ENCODE assay signal across 10 mouse cellular contexts in the genomic region with DNA sequence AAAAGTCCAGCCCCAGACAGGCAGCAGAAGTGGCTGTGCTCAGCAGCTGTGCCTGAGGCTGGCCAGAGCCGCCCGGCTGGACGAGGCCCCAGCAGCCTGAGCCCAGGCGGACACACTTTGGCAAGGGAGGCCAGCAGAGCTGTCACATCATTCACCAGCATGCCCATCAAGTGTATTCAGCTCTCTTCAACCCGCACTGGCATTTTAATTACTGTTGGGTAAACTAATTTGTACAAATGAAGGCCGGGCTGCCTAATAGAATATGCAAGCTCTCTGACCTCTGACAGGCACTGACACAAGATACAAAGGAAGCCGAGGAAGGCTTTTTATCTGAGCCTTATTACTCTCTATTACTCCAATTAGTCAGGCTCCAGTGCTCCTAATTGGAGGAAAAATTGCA. TPM values are rescaled to one million over a fixed set of nuclear protein-coding genes. Genes with fewer than 3 reads are reported as not detected.
A peak's percentile ranks its signal among the peaks of the same experiment; 100 is the strongest.
DNase-seq lines count a peak whose midpoint lies in the region; ATAC-seq and TF ChIP-seq lines count a peak whose summit lies in the region.
"Had no signal": no experiment of that assay in that cellular context is flagged by ENCODE, and none has a peak within 500 bp of the region (broad histone marks: within the 10 kb centered on the region; RNA-seq: fewer than 3 reads in every experiment).

No protein-coding gene starts in this region.

- H3K4me1 ChIP-seq in heart, embryonic 12.5 days (replicated peaks), result peaks cover 7% of the 10 kb centered on the region; the same call in 1 of the 2 replicates
- H3K4me1 ChIP-seq in embryonic facial prominence, embryonic 12.5 days, result peaks cover 5% of the 10 kb centered on the region; the same call in 1 of the 2 replicates
- 0 out of 2 replicates have a peak, but pooled peaks cover 4% of the 10 kb centered on the region for H3K4me1 ChIP-seq in hindbrain, embryonic 11.5 days (replicated peaks; ENCODE audit: control insufficient read depth, insufficient read depth, low read length)
- no peaks in the 10 kb centered on the region for H3K4me1 ChIP-seq in neural tube, embryonic 14.5 days (ENCODE audit: control insufficient read depth, insufficient read depth, low read length)
- H3K4me1 ChIP-seq in lung, postnatal 0 days (ENCODE audit: insufficient read depth, low read depth, low read length), result peaks cover 4% of the 10 kb centered on the region; the same call in 1 of the 2 replicates

- no peak for TF ChIP-seq CTCF in lung, postnatal 0 days (IDR thresholded peaks at IDR 0.05)

- H3K4me3 ChIP-seq in heart, embryonic 12.5 days, result no peak overlapping the region
- H3K4me3 ChIP-seq in embryonic facial prominence, embryonic 12.5 days, result no peak overlapping the region
- no peak overlapping the region for H3K4me3 ChIP-seq in hindbrain, embryonic 11.5 days (ENCODE audit: low read depth, low read length)
- no peak overlapping the region for H3K4me3 ChIP-seq in neural tube, embryonic 14.5 days (ENCODE audit: low read depth, low read length)
- H3K4me3 ChIP-seq in lung, postnatal 0 days (ENCODE audit: low read depth, low read length), result no peak overlapping the region
- H3K4me3 ChIP-seq: stomach, embryonic 15.5 days had no signal

- intact Hi-C loops in heart, postnatal 10 days (cut with DNase I), result no loop called here
- intact Hi-C loops in left cerebral cortex, postnatal 10 days (cut with DNase I), result no loop called here

- no peak overlapping the region for H3K27ac ChIP-seq in heart, embryonic 12.5 days (ENCODE audit: poor library complexity, severe bottlenecking)
- no peak overlapping the region for H3K27ac ChIP-seq in embryonic facial prominence, embryonic 12.5 days
- H3K27ac ChIP-seq in hindbrain, embryonic 11.5 days (ENCODE audit: low read depth, low read length), result no peak overlapping the region
- H3K27ac ChIP-seq in neural tube, embryonic 14.5 days (ENCODE audit: low read depth, low read length), result no peak overlapping the region
- no peak overlapping the region for H3K27ac ChIP-seq in lung, postnatal 0 days (ENCODE audit: low read length)
- H3K27ac ChIP-seq: stomach, embryonic 15.5 days had no signal

- no peak for ATAC-seq in heart, embryonic 12.5 days (ENCODE audit: insufficient number of reproducible peaks, low FRiP score)
- ATAC-seq in embryonic facial prominence, embryonic 12.5 days (ENCODE audit: insufficient number of reproducible peaks, insufficient read depth, low FRiP score, low TSS enrichment), result peak; percentile 61; the same call in 1 of the 2 replicates
- ATAC-seq in hindbrain, embryonic 11.5 days (ENCODE audit: low FRiP score), result peak; percentile 81
- ATAC-seq in neural tube, embryonic 14.5 days (ENCODE audit: low read depth), result peak; percentile 44; the same call in 1 of the 2 replicates
- ATAC-seq in lung, postnatal 0 days, result no peak

- no peak overlapping the region for H3K9ac ChIP-seq in heart, embryonic 12.5 days
- no peak overlapping the region for H3K9ac ChIP-seq in embryonic facial prominence, embryonic 12.5 days
- no peak overlapping the region for H3K9ac ChIP-seq in hindbrain, embryonic 11.5 days (ENCODE audit: low read depth, low read length)
- H3K9ac ChIP-seq in neural tube, embryonic 14.5 days (replicated peaks; ENCODE audit: low read depth, low read length), result no peak overlapping the region
- H3K9ac ChIP-seq in lung, postnatal 0 days (replicated peaks; ENCODE audit: low read depth), result no peak overlapping the region
- H3K9ac ChIP-seq: stomach, embryonic 15.5 days had no signal

- no peaks in the 10 kb centered on the region for H3K9me3 ChIP-seq in heart, embryonic 12.5 days (replicated peaks)
- no peaks in the 10 kb centered on the region for H3K9me3 ChIP-seq in embryonic facial prominence, embryonic 12.5 days
- H3K9me3 ChIP-seq in hindbrain, embryonic 11.5 days (ENCODE audit: control insufficient read depth, low read length), result no peaks in the 10 kb centered on the region
- no peaks in the 10 kb centered on the region for H3K9me3 ChIP-seq in neural tube, embryonic 14.5 days (ENCODE audit: control insufficient read depth, low read length)
- no peaks in the 10 kb centered on the region for H3K9me3 ChIP-seq in lung, postnatal 0 days (ENCODE audit: low read length)
- H3K9me3 ChIP-seq: stomach, embryonic 15.5 days had no signal

- no peak overlapping the region for H3K4me2 ChIP-seq in heart, embryonic 12.5 days
- no peak overlapping the region for H3K4me2 ChIP-seq in embryonic facial prominence, embryonic 12.5 days (replicated peaks)
- H3K4me2 ChIP-seq in hindbrain, embryonic 11.5 days (replicated peaks; ENCODE audit: low read depth, low read length), result no peak overlapping the region
- no peak overlapping the region for H3K4me2 ChIP-seq in neural tube, embryonic 14.5 days (ENCODE audit: low read depth, low read length)
- no peak overlapping the region for H3K4me2 ChIP-seq in lung, postnatal 0 days (replicated peaks; ENCODE audit: low read depth, low read length)
- H3K4me2 ChIP-seq: stomach, embryonic 15.5 days had no signal

- TF ChIP-seq EP300 in lung, postnatal 0 days (IDR thresholded peaks at IDR 0.05), result no peak

- peak; percentile 45 to 59 for DNase-seq in heart, postnatal 10 days
- peak; percentile 45 for DNase-seq in hindbrain, embryonic 11.5 days (ENCODE audit: low spot score)
- no peak for DNase-seq in lung, postnatal 0 days (ENCODE audit: low spot score)
- no peak for DNase-seq in left cerebral cortex, postnatal 10 days (ENCODE audit: extremely low spot score in 1 of 2, low spot score in 2 of 2)
- no peak for DNase-seq in urinary bladder, adult 18-20 months (ENCODE audit: low spot score in 2 of 2)
- DNase-seq: lung, postnatal 14 days had no signal

- H3K27me3 ChIP-seq in heart, embryonic 12.5 days (replicated peaks), result no peaks in the 10 kb centered on the region
- H3K27me3 ChIP-seq in embryonic facial prominence, embryonic 12.5 days, result 0 out of 2 replicates have a peak, but pooled peaks cover 2% of the 10 kb centered on the region
- H3K27me3 ChIP-seq in hindbrain, embryonic 11.5 days (ENCODE audit: control insufficient read depth, insufficient read depth, low read length), result peaks cover 33% of the 10 kb centered on the region
- H3K27me3 ChIP-seq in neural tube, embryonic 14.5 days (ENCODE audit: control insufficient read depth, insufficient read depth, low read length), result peaks cover 5% of the 10 kb centered on the region; the same call in 1 of the 2 replicates
- H3K27me3 ChIP-seq in lung, postnatal 0 days (replicated peaks; ENCODE audit: insufficient read depth, low read length), result no peaks in the 10 kb centered on the region
- H3K27me3 ChIP-seq: stomach, embryonic 15.5 days had no signal

- H3K36me3 ChIP-seq in heart, embryonic 12.5 days, result peaks cover 19% of the 10 kb centered on the region
- no peaks in the 10 kb centered on the region; the same call in 1 of the 2 replicates for H3K36me3 ChIP-seq in embryonic facial prominence, embryonic 12.5 days
- no peaks in the 10 kb centered on the region for H3K36me3 ChIP-seq in hindbrain, embryonic 11.5 days (ENCODE audit: control insufficient read depth, insufficient read depth, low read length)
- 0 out of 2 replicates have a peak, but pooled peaks cover 4% of the 10 kb centered on the region for H3K36me3 ChIP-seq in neural tube, embryonic 14.5 days (ENCODE audit: control insufficient read depth, insufficient read depth, low read length)
- no peaks in the 10 kb centered on the region for H3K36me3 ChIP-seq in lung, postnatal 0 days (ENCODE audit: insufficient read depth, low read length)
- H3K36me3 ChIP-seq: stomach, embryonic 15.5 days had no signal

- 56% methylated on average over 7 of the region's 7 CpGs for WGBS in heart, embryonic 12.5 days
- WGBS in embryonic facial prominence, embryonic 12.5 days, result 23% methylated on average over 7 of the region's 7 CpGs
- WGBS in hindbrain, embryonic 11.5 days, result 21% methylated on average over 7 of the region's 7 CpGs
- 11% methylated on average over 7 of the region's 7 CpGs for WGBS in neural tube, embryonic 14.5 days
- WGBS in lung, postnatal 0 days, result 59% methylated on average over 7 of the region's 7 CpGs

RNA-seq across cellular contexts. Expression of a gene that starts 35.6 kb away (rescaled TPM):
- 10 to 100 TPM; 15.0 to 16.5 TPM for total RNA-seq in heart, postnatal 10 days (2021)
- 33.6 and 36.0 TPM in 2 replicates for polyA plus RNA-seq in heart, embryonic 12.5 days (2016; fragmentation: Nextera tagmentation; extraction: Ambion mirVana)
- polyA plus RNA-seq in embryonic facial prominence, embryonic 12.5 days (2016; fragmentation: Nextera tagmentation; extraction: Ambion mirVana), result 43.3 and 43.8 TPM in 2 replicates
- polyA plus RNA-seq in hindbrain, embryonic 11.5 days (2014; fragmentation: Nextera tagmentation; extraction: Ambion mirVana), result 62.7 and 63.4 TPM in 2 replicates
- 68.1 and 76.3 TPM in 2 replicates for polyA plus RNA-seq in neural tube, embryonic 14.5 days (2014; fragmentation: Nextera tagmentation; extraction: Ambion mirVana)
- 40.1 and 44.2 TPM in 2 replicates for polyA plus RNA-seq in lung, postnatal 0 days (2015; fragmentation: Nextera tagmentation; extraction: Ambion mirVana)
- total RNA-seq in left cerebral cortex, postnatal 10 days (2021), result 10 to 100 TPM; 55.4 to 58.4 TPM

RNA-seq across cellular contexts. Expression of a gene that starts 35.7 kb away (rescaled TPM):
- total RNA-seq in heart, postnatal 10 days (2021), result 1 to 10 TPM; 7.4 to 8.9 TPM
- 15.0 and 15.4 TPM in 2 replicates for polyA plus RNA-seq in heart, embryonic 12.5 days (2016; fragmentation: Nextera tagmentation; extraction: Ambion mirVana)
- 15.6 and 17.6 TPM in 2 replicates for polyA plus RNA-seq in embryonic facial prominence, embryonic 12.5 days (2016; fragmentation: Nextera tagmentation; extraction: Ambion mirVana)
- 14.1 and 16.4 TPM in 2 replicates for polyA plus RNA-seq in hindbrain, embryonic 11.5 days (2014; fragmentation: Nextera tagmentation; extraction: Ambion mirVana)
- polyA plus RNA-seq in neural tube, embryonic 14.5 days (2014; fragmentation: Nextera tagmentation; extraction: Ambion mirVana), result 9.2 and 11.7 TPM in 2 replicates
- polyA plus RNA-seq in lung, postnatal 0 days (2015; fragmentation: Nextera tagmentation; extraction: Ambion mirVana), result 8.7 and 9.7 TPM in 2 replicates
- total RNA-seq in left cerebral cortex, postnatal 10 days (2021), result 1 to 10 TPM; 5.4 to 5.8 TPM

Comparison
In these comparisons a context has a peak if more than half of its experiments do, and no peak if none do; other contexts are left out.
1. DNase-seq: peak in heart, postnatal 10 days (2 of 2) and hindbrain, embryonic 11.5 days (single experiment); none in lung, postnatal 0 days (single experiment), left cerebral cortex, postnatal 10 days (0 of 2) and urinary bladder, adult 18-20 months (0 of 2).
2. ATAC-seq: peak in embryonic facial prominence, embryonic 12.5 days (single experiment), hindbrain, embryonic 11.5 days (single experiment) and neural tube, embryonic 14.5 days (single experiment); none in heart, embryonic 12.5 days (single experiment) and lung, postnatal 0 days (single experiment).